Mouse (Mus musculus): ENCODE measurements around the gene Ndufb11.

The Ndufb11 gene

GRCm38 (mm10) chrX:20617176-20617902 lies at the start of gene Ndufb11, which contains the start of gene Rbm10:
Gene Ndufb11, minus strand, starts transcription at chrX:20617619.
Gene Rbm10, plus strand, starts transcription at chrX:20617503.
- DNase-seq (ENCODE audit: extremely low read depth, low read depth) = peak; percentile 88

- no peak for DNase-seq (ENCODE audit: extremely low read depth, low read depth)
Observed at GRCm38 (mm10) chrX:20663444-20663790, 46.0 kb upstream of the Ndufb11 start.

GRCm38 (mm10) chrX:20662716-20663443 lies 45.5 kb upstream of the Ndufb11 start:
- DNase-seq (ENCODE audit: extremely low read depth, low read depth) = peak; percentile 89

GRCm38 (mm10) chrX:20662317-20662715 lies 44.9 kb upstream of the Ndufb11 start:
- DNase-seq (ENCODE audit: extremely low read depth, low read depth) = no peak

GRCm38 (mm10) chrX:20658891-20659406 lies 41.5 kb upstream of the Ndufb11 start:
- DNase-seq (ENCODE audit: extremely low read depth, low read depth) = peak; percentile 46

GRCm38 (mm10) chrX:20658026-20658652 lies 40.7 kb upstream of the Ndufb11 start, which contains the start of gene Uba1:
Gene Uba1, plus strand, starts transcription at chrX:20658326.
- DNase-seq (ENCODE audit: extremely low read depth, low read depth) = peak; percentile 98

GRCm38 (mm10) chrX:20657593-20657992 lies 40.2 kb upstream of the Ndufb11 start:
- peak; percentile 35 for DNase-seq (ENCODE audit: extremely low read depth, low read depth)

- DNase-seq (ENCODE audit: extremely low read depth, low read depth) = no peak
Observed at GRCm38 (mm10) chrX:20644780-20645179, 27.4 kb upstream of the Ndufb11 start.

- no peak for DNase-seq (ENCODE audit: extremely low read depth, low read depth)
Observed at GRCm38 (mm10) chrX:20638141-20638540, 20.7 kb upstream of the Ndufb11 start.

- DNase-seq (ENCODE audit: extremely low read depth, low read depth) = peak; percentile 7
Observed at GRCm38 (mm10) chrX:20617903-20618399, 532 bp upstream of the Ndufb11 start.

- DNase-seq (ENCODE audit: extremely low read depth, low read depth) = peak; percentile 2
Observed at GRCm38 (mm10) chrX:20616861-20617175, 601 bp downstream of the Ndufb11 start.

GRCm38 (mm10) chrX:20608500-20608899 lies 8.9 kb downstream of the Ndufb11 start:
- DNase-seq (ENCODE audit: extremely low read depth, low read depth) = peak; percentile 27

- DNase-seq (ENCODE audit: extremely low read depth, low read depth) = no peak
Observed at GRCm38 (mm10) chrX:20587968-20588367, 29.5 kb downstream of the Ndufb11 start.

- DNase-seq (ENCODE audit: extremely low read depth, low read depth) = no peak
Observed at GRCm38 (mm10) chrX:20573927-20574326, 43.5 kb downstream of the Ndufb11 start.

GRCm38 (mm10) chrX:20572683-20573082 lies 44.7 kb downstream of the Ndufb11 start:
- peak; percentile 51 for DNase-seq (ENCODE audit: extremely low read depth, low read depth)

GRCm38 (mm10) chrX:20571024-20571423 lies 46.4 kb downstream of the Ndufb11 start:
- peak; percentile 70 for DNase-seq (ENCODE audit: extremely low read depth, low read depth)
